Mouse (Mus musculus) neural tube, embryonic 13.5 days (tissue): ENCODE measurements around the gene Axdnd1. TPM values are rescaled to one million over a fixed set of nuclear protein-coding genes. Genes with fewer than 3 reads are reported as not detected.
"Not testable (repeated sequence)": the region's sequence is repeated elsewhere in the genome, so short reads cannot be mapped to it uniquely, and the experiment has no call there.

Experiments used
- ATAC-seq: fragments of 200-750 bp; cut with Nextera tagmentation; 2 replicates; pipeline ENCODE4 v1.8.0; 2017; ENCODE audit warnings: low read depth, mild to moderate bottlenecking, moderate TSS enrichment, moderate library complexity
- H3K27ac ChIP-seq: fragments of 300-500 bp; sonication (generic); replicated peaks from 2 replicates; pipeline ENCODE4 v1.5.1; 2015; ENCODE audit warnings: moderate library complexity, mild to moderate bottlenecking, inconsistent platforms
- H3K27me3 ChIP-seq: fragments of 300-500 bp; sonication (generic); 2 replicates; pipeline ENCODE4 v1.6.1; 2015; ENCODE audit warnings: mild to moderate bottlenecking, inconsistent platforms
- H3K36me3 ChIP-seq: fragments of 300-500 bp; sonication (generic); 2 replicates; pipeline ENCODE4 v1.6.1; 2015; ENCODE audit warnings: mild to moderate bottlenecking, inconsistent platforms
- H3K4me1 ChIP-seq: fragments of 300-500 bp; sonication (generic); replicated peaks from 2 replicates; pipeline ENCODE4 v1.6.1; 2015; ENCODE audit warnings: inconsistent platforms
- H3K4me2 ChIP-seq: fragments of 300-500 bp; sonication (generic); 2 replicates; pipeline ENCODE4 v1.6.1; 2015; ENCODE audit warnings: inconsistent platforms, mild to moderate bottlenecking, moderate library complexity
- H3K4me3 ChIP-seq: fragments of 300-500 bp; sonication (generic); 2 replicates; pipeline ENCODE4 v1.5.1; 2015; ENCODE audit warnings: mild to moderate bottlenecking, inconsistent platforms
- H3K9ac ChIP-seq: fragments of 300-500 bp; sonication (generic); 2 replicates; pipeline ENCODE4 v1.6.1; 2015; ENCODE audit warnings: moderate library complexity, mild to moderate bottlenecking, inconsistent platforms
- H3K9me3 ChIP-seq: fragments of 300-500 bp; sonication (generic); 2 replicates; pipeline ENCODE4 v1.6.1; 2016; ENCODE audit warnings: inconsistent platforms
- WGBS: fragments of 180-500 bp; shearing (Covaris S2); methylation state at CpG from one replicate; pipeline ENCODE4 v1.1.7; 2015; 5-methylcytosine and 5-hydroxymethylcytosine counted together
- polyA plus RNA-seq: library from polyadenylated mRNA; unstranded; fragments of >200 nt; fragmentation: Nextera tagmentation; extraction: Ambion mirVana; gene quantifications from 2 replicates; pipeline ENCODE4 v1.2.1, GENCODE M21; 2015

Axdnd1 gene
- polyA plus RNA-seq, 1 experiment from 2014 or later = 0.27 TPM

GRCm38 (mm10) chr1:156302911-156303749, 117.8 kb downstream of the Axdnd1 start, which contains the start of gene Tdrd5:
Tdrd5 (minus strand) TSS chr1:156303664.
- Histone ChIP-seq H3K4me2 (peak within 1 kb of the TSS; percentile 98), H3K27ac (no peak within 1 kb of the TSS), H3K9ac (peak within 1 kb of the TSS; percentile 76), H3K9me3 (no peaks in the 10 kb centered on the region), H3K4me1 (peaks cover 12% of the 10 kb centered on the region; the same call in 1 of the 2 replicates), H3K36me3 (no peaks in the 10 kb centered on the region), H3K4me3 (peak within 1 kb of the TSS; percentile 60), H3K27me3 (peaks cover 53% of the 10 kb centered on the region)
- WGBS = under 1% methylated on average over 85 of the region's 85 CpGs
- ATAC-seq = peak; percentile 94

GRCm38 (mm10) chr1:156290016-156290415, 130.9 kb downstream of the Axdnd1 start:
- Histone ChIP-seq H3K4me3 (no peak overlapping the region), H3K27ac (no peak overlapping the region), H3K4me1 (no peaks in the 10 kb centered on the region), H3K4me2 (no peak overlapping the region), H3K27me3 (no peaks in the 10 kb centered on the region), H3K36me3 (no peaks in the 10 kb centered on the region), H3K9ac (no peak overlapping the region), H3K9me3 (no peaks in the 10 kb centered on the region)
- 97% methylated on average over 6 of the region's 6 CpGs for WGBS
- no peak for ATAC-seq

- 72% methylated on average over 10 of the region's 10 CpGs for WGBS
- not testable (repeated sequence) for ATAC-seq
Observed at GRCm38 (mm10) chr1:156289222-156289587, 131.8 kb downstream of the Axdnd1 start.

GRCm38 (mm10) chr1:156288556-156289221, 132.3 kb downstream of the Axdnd1 start:
- H3K9ac ChIP-seq = no peak overlapping the region

More at GRCm38 (mm10) chr1:156289222-156289587, 131.8 kb downstream of the Axdnd1 start:
- not testable (repeated sequence) for H3K27ac ChIP-seq, H3K36me3 ChIP-seq, H3K27me3 ChIP-seq, H3K9me3 ChIP-seq, H3K9ac ChIP-seq, H3K4me1 ChIP-seq, H3K4me3 ChIP-seq, H3K4me2 ChIP-seq

GRCm38 (mm10) chr1:156285541-156285896, 135.4 kb downstream of the Axdnd1 start:
- Histone ChIP-seq H3K27me3 (no peaks in the 10 kb centered on the region), H3K4me3 (no peak overlapping the region), H3K36me3 (no peaks in the 10 kb centered on the region), H3K27ac (no peak overlapping the region), H3K9me3 (no peaks in the 10 kb centered on the region), H3K4me2 (no peak overlapping the region), H3K4me1 (no peaks in the 10 kb centered on the region), H3K9ac (no peak overlapping the region)
- WGBS = 85% methylated on average over 5 of the region's 5 CpGs
- ATAC-seq = no peak

More at GRCm38 (mm10) chr1:156288556-156289221, 132.3 kb downstream of the Axdnd1 start:
- ATAC-seq = no peak
- Histone ChIP-seq H3K4me1 (no peaks in the 10 kb centered on the region), H3K4me3 (no peak overlapping the region), H3K27me3 (no peaks in the 10 kb centered on the region), H3K27ac (no peak overlapping the region), H3K4me2 (no peak overlapping the region), H3K36me3 (no peaks in the 10 kb centered on the region), H3K9me3 (no peaks in the 10 kb centered on the region)
- 81% methylated on average over 9 of the region's 9 CpGs for WGBS

GRCm38 (mm10) chr1:156284851-156285540, 136.0 kb downstream of the Axdnd1 start:
- ATAC-seq = no peak
- Histone ChIP-seq H3K4me1 (no peaks in the 10 kb centered on the region), H3K36me3 (no peaks in the 10 kb centered on the region), H3K27me3 (no peaks in the 10 kb centered on the region), H3K27ac (no peak overlapping the region), H3K4me2 (no peak overlapping the region), H3K4me3 (no peak overlapping the region), H3K9me3 (no peaks in the 10 kb centered on the region), H3K9ac (no peak overlapping the region)
- 43% methylated on average over 9 of the region's 9 CpGs for WGBS

- no peak overlapping the region for H3K4me2 ChIP-seq
- H3K4me1 ChIP-seq = no peaks in the 10 kb centered on the region
- ATAC-seq = no peak
- no peak overlapping the region for H3K9ac ChIP-seq
- no peaks in the 10 kb centered on the region for H3K36me3 ChIP-seq
- H3K4me3 ChIP-seq = no peak overlapping the region
- no peak overlapping the region for H3K27ac ChIP-seq
- H3K27me3 ChIP-seq = no peaks in the 10 kb centered on the region
- H3K9me3 ChIP-seq = no peaks in the 10 kb centered on the region
- 71% methylated on average over 10 of the region's 10 CpGs for WGBS
Observed at GRCm38 (mm10) chr1:156284207-156284606, 136.8 kb downstream of the Axdnd1 start.

- Histone ChIP-seq H3K36me3 (no peaks in the 10 kb centered on the region), H3K27ac (no peak overlapping the region), H3K4me3 (no peak overlapping the region), H3K4me2 (no peak overlapping the region), H3K4me1 (no peaks in the 10 kb centered on the region), H3K9ac (no peak overlapping the region), H3K27me3 (no peaks in the 10 kb centered on the region), H3K9me3 (no peaks in the 10 kb centered on the region)
- no peak for ATAC-seq
- 90% methylated on average over 7 of the region's 7 CpGs for WGBS
Observed at GRCm38 (mm10) chr1:156280131-156280530, 140.8 kb downstream of the Axdnd1 start.

- Histone ChIP-seq H3K4me2 (no peak overlapping the region), H3K36me3 (no peaks in the 10 kb centered on the region), H3K27ac (no peak overlapping the region), H3K4me1 (no peaks in the 10 kb centered on the region), H3K4me3 (no peak overlapping the region), H3K9me3 (no peaks in the 10 kb centered on the region), H3K27me3 (no peaks in the 10 kb centered on the region), H3K9ac (no peak overlapping the region)
- no peak for ATAC-seq
- 63% methylated on average over 7 of the region's 7 CpGs for WGBS
Observed at GRCm38 (mm10) chr1:156273647-156274046, 147.3 kb downstream of the Axdnd1 start.

Other genes starting within 250 kb of the Axdnd1 start
- gene Fam163a, start 216.1 kb downstream of the Axdnd1 start, polyA plus RNA-seq = 6.2 and 7.2 TPM in 2 replicates
- gene Tdrd5, start 117.5 kb downstream of the Axdnd1 start, polyA plus RNA-seq = 0.40 and 0.65 TPM in 2 replicates
- gene Nphs2, start 110.4 kb downstream of the Axdnd1 start, polyA plus RNA-seq = 0.06 TPM in 1 of 2 replicates, not detected in the other
- 638 and 804 TPM in 2 replicates for gene Gm2000, start 55.1 kb downstream of the Axdnd1 start, polyA plus RNA-seq
- 10.3 and 15.2 TPM in 2 replicates for gene Soat1, start 53.2 kb upstream of the Axdnd1 start, polyA plus RNA-seq
- 0.63 and 0.68 TPM in 2 replicates for gene Gm10031, start 102.9 kb upstream of the Axdnd1 start, polyA plus RNA-seq
- gene Abl2, start 137.6 kb upstream of the Axdnd1 start, polyA plus RNA-seq = 5.4 and 6.1 TPM in 2 replicates